Mouse (Mus musculus): ENCODE data around the gene Fgf2.

The Fgf2 gene

DNA sequence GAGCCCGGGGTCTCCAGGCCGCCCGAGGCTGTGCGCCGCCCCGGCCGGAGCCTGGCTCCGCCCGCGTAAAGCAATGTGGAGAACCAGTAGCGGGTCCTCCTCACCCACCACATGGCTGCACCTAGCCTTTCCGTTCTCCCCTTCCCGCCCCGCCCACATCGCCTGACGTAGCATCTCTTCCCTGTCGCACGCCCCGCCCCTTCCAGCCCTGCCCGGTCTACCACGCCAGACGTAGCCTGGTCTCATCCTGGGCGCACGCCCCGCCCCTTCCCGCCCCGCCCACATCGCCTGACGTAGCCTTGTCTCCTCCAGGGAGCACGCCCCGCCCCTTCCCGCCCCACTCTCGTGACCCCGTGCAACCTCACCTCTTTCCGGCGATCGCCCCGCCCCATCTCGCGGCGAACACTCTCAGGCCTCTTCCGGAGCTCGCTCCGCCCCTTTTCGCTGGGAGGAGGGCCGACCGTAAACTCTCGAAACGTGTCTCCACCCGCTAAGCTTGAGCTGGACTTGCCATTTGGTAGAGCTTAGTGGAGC is 71.4 kb downstream of the Fgf2 start, which contains the start of gene Spata5:
Gene Spata5 (plus strand): TSS at position 439 of the 534 bp plus-strand sequence.
- TF ChIP-seq GATA4 (IDR thresholded peaks at IDR 0.05; ENCODE audit: insufficient replicate concordance, low read length): no peak

DNA sequence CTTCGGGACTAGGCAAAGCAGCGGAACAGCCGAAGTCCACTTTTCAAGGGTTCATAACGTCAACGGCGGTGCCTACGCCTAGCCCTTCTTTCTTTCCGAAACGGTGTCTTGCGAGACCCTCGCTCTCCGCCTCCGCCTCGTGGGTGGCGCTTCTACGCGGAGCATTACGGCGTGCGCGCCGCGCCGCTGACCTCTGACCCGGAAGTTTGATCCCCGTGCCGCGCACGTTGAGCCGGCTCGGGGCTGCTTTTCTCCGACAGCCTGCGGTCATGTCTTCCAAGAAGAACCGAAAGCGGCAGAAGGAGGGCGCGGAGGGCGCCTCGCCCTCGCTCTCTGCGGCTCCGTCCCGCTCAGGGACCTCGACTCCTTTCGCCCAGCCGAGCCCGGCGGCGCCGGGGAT is 71.9 kb downstream of the Fgf2 start, which contains the start of gene Nudt6:
Gene Nudt6 (minus strand): TSS at position 140 of the 400 bp plus-strand sequence.
- no peak for TF ChIP-seq GATA4 (IDR thresholded peaks at IDR 0.05; ENCODE audit: insufficient replicate concordance, low read length)

DNA sequence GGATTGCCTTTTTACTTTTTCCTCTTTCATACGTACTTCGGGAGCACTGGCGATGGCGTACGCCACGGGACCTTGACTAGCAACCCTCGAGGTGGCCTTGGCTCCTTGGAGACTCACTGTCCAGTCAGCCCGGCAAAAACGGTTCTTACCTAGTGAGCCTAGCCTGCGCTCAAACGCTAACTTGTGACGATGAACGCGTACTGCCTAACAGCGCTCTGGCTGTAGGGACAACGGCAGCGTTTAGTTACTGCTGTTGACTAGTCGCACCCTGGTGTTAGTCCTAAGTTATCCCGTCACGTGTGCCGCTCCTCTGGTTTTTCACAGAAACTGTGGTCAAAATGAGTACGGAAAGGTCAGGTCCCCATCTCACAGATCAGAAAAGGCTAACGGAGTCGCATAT is 72.5 kb downstream of the Fgf2 start:
- no peak for TF ChIP-seq GATA4 (IDR thresholded peaks at IDR 0.05; ENCODE audit: insufficient replicate concordance, low read length)

DNA sequence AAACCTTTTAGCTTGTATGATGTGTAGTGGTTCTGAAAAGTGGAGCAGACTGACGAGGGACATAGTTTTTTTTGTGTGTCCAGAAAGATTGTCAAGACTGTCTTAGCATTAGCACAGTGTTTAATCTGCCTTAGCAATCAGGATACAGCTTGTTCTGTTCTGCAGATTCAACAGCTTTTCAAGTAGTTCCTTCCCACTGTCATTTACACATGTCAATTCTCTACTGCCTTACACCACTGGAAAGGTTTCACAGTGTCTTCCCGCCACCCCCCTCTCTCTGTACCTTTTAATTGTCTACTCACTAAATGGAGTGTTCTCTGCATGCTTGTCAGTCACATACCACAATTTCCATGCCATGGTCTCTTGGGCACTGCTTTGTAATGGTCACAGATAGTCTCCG is 73.0 kb downstream of the Fgf2 start:
- no peak for TF ChIP-seq GATA4 (IDR thresholded peaks at IDR 0.05; ENCODE audit: insufficient replicate concordance, low read length)

DNA sequence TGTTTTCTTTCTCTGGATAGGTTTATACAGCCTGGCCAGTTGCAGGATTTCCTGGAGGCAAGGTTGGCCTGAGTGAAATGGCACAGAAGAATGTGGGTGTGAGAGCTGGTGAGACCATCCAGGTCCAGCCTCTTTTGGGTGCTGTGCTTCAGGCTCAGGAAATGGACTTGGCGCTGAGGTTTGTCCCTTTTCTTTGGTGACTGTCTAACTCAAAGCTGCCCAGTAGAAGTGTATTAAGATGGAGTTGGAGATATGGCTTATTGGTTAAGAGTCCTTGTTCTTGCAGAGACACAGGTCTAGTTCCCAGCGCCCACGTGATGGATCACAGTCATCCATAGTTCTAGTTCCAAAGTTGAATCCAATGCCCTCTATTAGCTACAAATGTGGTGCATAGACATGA is 77.9 kb downstream of the Fgf2 start:
- no peak for TF ChIP-seq GATA4 (IDR thresholded peaks at IDR 0.05; ENCODE audit: insufficient replicate concordance, low read length)

DNA sequence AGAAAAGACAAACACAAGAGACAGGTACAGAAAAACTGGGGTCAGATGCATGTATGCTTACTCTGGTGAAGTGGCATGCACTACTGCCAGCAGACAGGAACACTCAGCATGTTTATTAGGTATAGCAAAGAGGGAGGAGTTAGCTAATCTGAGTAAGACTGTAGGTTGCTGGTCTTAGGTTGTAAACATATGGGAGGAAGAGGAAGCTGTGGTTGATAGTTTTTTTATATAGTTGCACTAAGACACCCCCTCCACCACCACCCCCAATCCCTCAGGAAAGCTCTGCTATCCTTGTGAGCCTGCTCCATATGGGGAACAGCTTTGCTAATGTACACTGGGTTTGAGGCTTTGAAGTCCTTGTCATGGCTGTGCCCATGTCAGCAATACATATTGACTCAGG is 82.2 kb downstream of the Fgf2 start:
- no peak for TF ChIP-seq GATA4 (IDR thresholded peaks at IDR 0.05; ENCODE audit: insufficient replicate concordance, low read length)

DNA sequence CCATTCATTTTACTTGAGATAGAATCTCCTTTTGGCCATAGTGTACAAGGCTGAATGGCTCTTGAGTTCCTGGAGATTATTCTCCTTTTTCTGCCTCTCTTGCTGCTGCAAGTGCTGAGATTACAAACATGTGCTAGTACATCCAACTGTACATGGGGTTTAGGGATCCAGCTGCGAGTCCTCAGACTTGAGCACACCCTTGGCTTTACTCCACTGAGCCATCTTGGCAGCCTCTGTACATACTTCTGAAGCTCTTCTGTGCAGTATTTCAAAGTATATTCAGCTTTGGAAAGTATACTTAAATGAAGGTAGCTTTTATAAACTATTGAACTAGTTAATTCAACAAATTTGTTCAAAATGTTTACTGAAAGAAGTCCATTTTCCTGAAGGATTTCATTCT is 91.6 kb downstream of the Fgf2 start:
- no peak for TF ChIP-seq GATA4 (IDR thresholded peaks at IDR 0.05; ENCODE audit: insufficient replicate concordance, low read length)

DNA sequence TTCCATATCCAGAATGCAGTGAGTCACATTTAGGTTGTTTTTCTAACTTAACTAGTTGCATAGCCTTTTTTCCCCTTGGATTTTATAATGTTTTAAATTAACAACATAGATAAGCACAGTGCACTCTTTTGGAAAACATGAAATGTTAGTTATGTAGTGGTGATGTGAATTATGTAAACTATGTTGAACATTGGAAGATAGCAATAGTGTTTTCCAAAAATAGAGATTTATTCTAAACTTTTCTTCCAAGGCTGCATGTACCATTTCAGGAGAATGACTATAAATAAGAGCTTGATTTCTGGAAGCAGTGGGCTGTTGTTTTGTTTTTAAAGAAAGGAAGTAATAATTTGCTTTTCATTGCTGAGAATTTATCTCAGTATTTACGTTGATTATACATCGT is 95.3 kb downstream of the Fgf2 start:
- no peak for TF ChIP-seq GATA4 (IDR thresholded peaks at IDR 0.05; ENCODE audit: insufficient replicate concordance, low read length)

DNA sequence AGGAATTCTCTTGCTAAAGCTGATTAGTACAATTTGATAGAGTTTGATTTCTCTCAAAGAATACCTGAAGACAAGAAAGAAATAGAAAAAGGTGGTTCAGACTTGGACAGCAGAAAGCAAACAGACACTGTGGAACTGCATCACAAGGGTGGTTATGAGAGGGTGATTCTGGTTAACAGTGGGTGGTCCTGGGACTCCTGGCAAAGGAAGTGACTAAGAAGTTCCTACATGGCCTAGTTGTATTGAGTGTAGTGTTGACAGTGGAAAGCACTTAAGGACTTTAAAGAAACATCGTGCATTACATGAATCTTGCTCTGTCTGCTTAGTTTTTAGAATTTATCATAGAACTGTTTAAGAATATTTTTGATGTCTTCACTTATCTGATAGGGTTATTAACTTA is 107.8 kb downstream of the Fgf2 start:
- no peak for TF ChIP-seq GATA4 (IDR thresholded peaks at IDR 0.05; ENCODE audit: insufficient replicate concordance, low read length)

All from liver, adult (tissue).